Mouse (Mus musculus): ENCODE results near the gene Klhl8.
A peak's percentile ranks its signal among the peaks of the same experiment; 100 is the strongest.

Gene Klhl8

GRCm38 (mm10) chr5:103845418-103846153 is 65.5 kb downstream of the Klhl8 start:
- no peak for DNase-seq

- DNase-seq: peak; percentile 29
Observed at GRCm38 (mm10) chr5:103843938-103844337, 67.1 kb downstream of the Klhl8 start.

GRCm38 (mm10) chr5:103839265-103839626 is 71.8 kb downstream of the Klhl8 start:
- no peak for DNase-seq

GRCm38 (mm10) chr5:103838550-103839264 is 72.4 kb downstream of the Klhl8 start:
- DNase-seq: peak; percentile 57

- DNase-seq: peak; percentile 92
Observed at GRCm38 (mm10) chr5:103836148-103836784, 74.8 kb downstream of the Klhl8 start.

GRCm38 (mm10) chr5:103835471-103836147 is 75.5 kb downstream of the Klhl8 start:
- peak; percentile 71 for DNase-seq

GRCm38 (mm10) chr5:103830886-103831285 is 80.2 kb downstream of the Klhl8 start:
- DNase-seq: no peak

DNA sequence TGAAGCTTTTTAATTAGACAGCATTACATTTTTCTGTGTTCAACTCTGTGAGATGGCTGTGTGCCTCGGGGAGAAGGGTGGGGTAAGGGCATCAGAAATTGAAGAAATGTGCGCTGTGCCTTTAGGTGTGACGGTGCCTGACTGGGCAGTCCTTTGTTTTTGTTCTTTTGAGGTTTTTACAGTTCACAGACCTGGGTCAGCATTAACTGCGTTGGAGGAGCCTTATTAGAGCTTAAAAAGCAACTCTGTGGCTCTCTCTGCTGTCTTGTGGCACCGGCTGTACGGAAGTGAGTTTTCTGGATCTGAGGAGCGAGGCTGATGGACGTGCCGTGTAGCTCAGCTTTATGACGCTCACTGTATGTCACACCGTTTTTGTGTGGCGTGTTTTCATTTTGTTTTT is 81.9 kb downstream of the Klhl8 start:
- no peak for DNase-seq

- DNase-seq: no peak
Observed at GRCm38 (mm10) chr5:103828729-103829128, 82.3 kb downstream of the Klhl8 start.

- no peak for DNase-seq
Observed at GRCm38 (mm10) chr5:103828304-103828703, 82.8 kb downstream of the Klhl8 start.

DNA sequence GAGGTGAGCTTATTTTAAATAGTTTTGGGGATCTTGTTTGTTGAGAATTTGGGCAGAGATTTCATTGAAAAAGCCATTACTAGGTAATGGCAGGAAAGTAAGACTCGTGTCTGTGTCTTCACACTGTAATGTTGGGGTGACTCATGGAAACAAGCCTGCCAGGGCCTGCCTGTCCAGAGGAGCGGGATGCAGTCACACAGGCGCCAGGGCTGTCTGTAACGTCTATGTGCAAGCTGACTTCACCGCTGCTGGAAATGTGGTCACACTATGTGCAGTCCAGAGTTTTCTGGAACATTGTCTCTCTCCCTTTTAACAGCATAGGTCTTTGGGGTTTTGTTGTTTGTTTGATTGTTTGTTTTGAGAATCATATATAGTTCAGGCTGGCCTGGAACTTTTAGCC is 88.1 kb downstream of the Klhl8 start:
- DNase-seq: no peak

- DNase-seq: no peak
Observed at GRCm38 (mm10) chr5:103821500-103822298, 89.4 kb downstream of the Klhl8 start.

DNA sequence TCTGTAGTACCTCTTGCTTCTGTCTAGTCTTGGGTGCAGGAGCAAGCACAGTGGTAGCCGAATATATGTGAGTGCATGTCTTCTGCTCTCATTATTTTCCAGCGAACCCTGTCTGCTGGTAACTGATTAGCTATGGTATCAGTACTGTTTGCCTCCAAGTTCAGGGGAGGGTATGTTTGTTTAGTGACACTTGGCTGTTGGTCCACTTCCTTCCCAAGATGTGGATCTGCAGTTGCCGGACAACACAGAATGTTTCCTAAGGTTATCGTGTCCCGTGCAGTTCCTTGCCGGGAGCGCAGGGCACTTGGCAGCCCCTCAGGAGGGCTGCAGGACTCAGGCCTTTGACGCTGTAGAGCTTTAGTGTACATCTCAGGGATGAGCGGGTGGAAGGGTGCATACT is 90.0 kb downstream of the Klhl8 start:
- DNase-seq: no peak

DNA sequence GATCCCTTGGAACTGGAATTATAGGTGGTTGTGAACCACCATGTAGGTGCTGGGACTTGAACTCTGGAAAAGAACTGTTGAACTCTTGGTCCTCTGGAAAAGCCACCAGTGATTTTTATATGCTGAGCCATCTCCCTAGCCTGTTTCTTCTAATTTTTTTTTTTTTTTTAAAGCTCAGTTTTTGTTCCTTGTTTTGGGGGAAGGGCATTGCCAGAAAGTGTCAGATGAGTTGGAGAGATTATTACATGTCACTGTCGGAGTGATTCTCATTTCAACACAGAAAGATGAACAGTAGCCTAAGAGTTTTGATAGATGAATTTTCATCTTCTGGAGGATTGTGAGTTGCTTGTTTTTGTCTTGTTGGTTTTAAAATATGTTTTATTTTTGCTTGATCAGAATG is 91.4 kb downstream of the Klhl8 start:
- DNase-seq: no peak

- DNase-seq: no peak
Observed at GRCm38 (mm10) chr5:103818602-103819001, 92.5 kb downstream of the Klhl8 start.

- DNase-seq: peak; percentile 73
Observed at GRCm38 (mm10) chr5:103817754-103818153, 93.3 kb downstream of the Klhl8 start.

- DNase-seq: no peak
Observed at GRCm38 (mm10) chr5:103816718-103817117, 94.3 kb downstream of the Klhl8 start.

GRCm38 (mm10) chr5:103815249-103815617 is 95.8 kb downstream of the Klhl8 start:
- no peak for DNase-seq

GRCm38 (mm10) chr5:103814551-103815248 is 96.4 kb downstream of the Klhl8 start:
- peak; percentile 33 for DNase-seq

GRCm38 (mm10) chr5:103813997-103814542 is 97.0 kb downstream of the Klhl8 start:
- DNase-seq: no peak

GRCm38 (mm10) chr5:103813291-103813690 is 97.8 kb downstream of the Klhl8 start:
- no peak for DNase-seq
